Mouse (Mus musculus) heart, postnatal 0 days (tissue): ENCODE measurements around the gene Wdr78. TPM values are rescaled to one million over a fixed set of nuclear protein-coding genes. Genes with fewer than 3 reads are reported as not detected.

Experiments
- ATAC-seq: fragments of 200-750 bp; cut with Nextera tagmentation; 2 replicates; pipeline ENCODE4 v1.8.0; 2017; ENCODE audit warnings: low read depth, moderate number of reproducible peaks, moderate library complexity; ENCODE audit not compliant: insufficient read depth
- DNase-seq: peaks from one replicate; pipeline ENCODE4 v3.0.0-alpha.2; 2016; ENCODE audit warnings: low spot score
- H3K27ac ChIP-seq: fragments of 300-500 bp; sonication (generic); 2 replicates; pipeline ENCODE4 v1.5.1; 2014; ENCODE audit warnings: low read depth, mild to moderate bottlenecking
- H3K27me3 ChIP-seq: fragments of 300-500 bp; sonication (generic); 2 replicates; pipeline ENCODE4 v1.6.1; 2014; ENCODE audit warnings: low read length, mixed read lengths; ENCODE audit not compliant: control insufficient read depth, insufficient read depth
- H3K36me3 ChIP-seq: fragments of 300-500 bp; sonication (generic); replicated peaks from 2 replicates; pipeline ENCODE4 v1.6.1; 2014; ENCODE audit warnings: low read length, mixed read lengths; ENCODE audit not compliant: control insufficient read depth, insufficient read depth
- H3K4me1 ChIP-seq: fragments of 300-500 bp; sonication (generic); 2 replicates; pipeline ENCODE4 v1.6.1; 2014; ENCODE audit warnings: antibody characterized with exemption; ENCODE audit not compliant: control insufficient read depth, insufficient read depth
- H3K4me2 ChIP-seq: fragments of 300-500 bp; sonication (generic); 2 replicates; pipeline ENCODE4 v1.6.1; 2014; ENCODE audit warnings: low read depth, mild to moderate bottlenecking, low read length, moderate library complexity
- H3K4me3 ChIP-seq: fragments of 300-500 bp; sonication (generic); 2 replicates; pipeline ENCODE4 v1.5.1; 2014; ENCODE audit warnings: low read depth, low read length
- H3K9ac ChIP-seq: fragments of 300-500 bp; sonication (generic); replicated peaks from 2 replicates; pipeline ENCODE4 v1.6.1; 2014; ENCODE audit warnings: low read depth, low read length, mixed read lengths
- H3K9me3 ChIP-seq: fragments of 300-500 bp; sonication (generic); replicated peaks from 2 replicates; pipeline ENCODE4 v1.6.1; 2016; ENCODE audit warnings: low read length; ENCODE audit not compliant: control insufficient read depth
- CTCF ChIP-seq: IDR thresholded peaks from 2 replicates; pipeline ENCODE4 v1.5.1; 2016; ENCODE audit warnings: antibody characterized with exemption, control low read depth, low read depth
- EP300 ChIP-seq: IDR thresholded peaks from 2 replicates; pipeline ENCODE4 v1.6.1; 2016; ENCODE audit warnings: antibody characterized with exemption, low read depth
- WGBS: fragments of 180-500 bp; shearing (Covaris S2); extraction: QIAGEN DNeasy Blood & Tissue Kit; methylation state at CpG from one replicate; pipeline ENCODE4 v1.1.7; 2014; 5-methylcytosine and 5-hydroxymethylcytosine counted together
- polyA plus RNA-seq: library from polyadenylated mRNA; unstranded; fragments of >200 nt; fragmentation: Nextera tagmentation; extraction: Ambion mirVana; gene quantifications from 2 replicates; pipeline ENCODE4 v1.2.1, GENCODE M21; 2015
- total RNA-seq: library from RNA; depleted of rRNA; stranded (reverse); fragments of >200 nt; gene quantifications from 2 replicates; pipeline ENCODE4 v1.2.3, GENCODE M21; 2014; ENCODE audit warnings: low replicate concordance

The Wdr78 gene
- total and polyA plus RNA-seq, 2 experiments from 2014 or later = 0.11 to 0.18 TPM

GRCm38 (mm10) chr4:103056909-103057308, 57.4 kb downstream of the Wdr78 start:
- no peaks in the 10 kb centered on the region for H3K4me1 ChIP-seq
- H3K4me3 ChIP-seq = no peak overlapping the region
- H3K9me3 ChIP-seq = no peaks in the 10 kb centered on the region
- 65% methylated on average over 5 of the region's 5 CpGs for WGBS
- ATAC-seq (no peak), DNase-seq (no peak)
- no peak overlapping the region for H3K9ac ChIP-seq
- no peak overlapping the region for H3K27ac ChIP-seq
- H3K4me2 ChIP-seq = no peak overlapping the region
- no peaks in the 10 kb centered on the region for H3K36me3 ChIP-seq
- H3K27me3 ChIP-seq = no peaks in the 10 kb centered on the region
- TF ChIP-seq EP300 = no peak
- no peak for TF ChIP-seq CTCF

- Histone ChIP-seq H3K27me3 (no peaks in the 10 kb centered on the region), H3K9ac (no peak overlapping the region), H3K4me3 (no peak overlapping the region), H3K9me3 (no peaks in the 10 kb centered on the region), H3K36me3 (no peaks in the 10 kb centered on the region), H3K4me1 (no peaks in the 10 kb centered on the region), H3K4me2 (no peak overlapping the region), H3K27ac (no peak overlapping the region)
- TF ChIP-seq EP300 (no peak), CTCF (no peak)
- ATAC-seq (no peak), DNase-seq (no peak)
- WGBS = 79% methylated on average over 11 of the region's 11 CpGs
Observed at GRCm38 (mm10) chr4:103048046-103048445, 66.3 kb downstream of the Wdr78 start.

GRCm38 (mm10) chr4:103042997-103043396, 71.4 kb downstream of the Wdr78 start:
- no peak for TF ChIP-seq EP300
- no peak for TF ChIP-seq CTCF
- Histone ChIP-seq H3K27me3 (no peaks in the 10 kb centered on the region), H3K9me3 (no peaks in the 10 kb centered on the region), H3K36me3 (no peaks in the 10 kb centered on the region), H3K4me1 (no peaks in the 10 kb centered on the region), H3K4me2 (no peak overlapping the region), H3K9ac (no peak overlapping the region), H3K27ac (no peak overlapping the region), H3K4me3 (no peak overlapping the region)
- DNase-seq (no peak), ATAC-seq (no peak)
- WGBS = 90% methylated on average over 11 of the region's 11 CpGs

- Histone ChIP-seq H3K9ac (no peak overlapping the region), H3K9me3 (no peaks in the 10 kb centered on the region), H3K27me3 (no peaks in the 10 kb centered on the region), H3K27ac (no peak overlapping the region), H3K4me3 (no peak overlapping the region), H3K4me1 (no peaks in the 10 kb centered on the region), H3K4me2 (no peak overlapping the region), H3K36me3 (no peaks in the 10 kb centered on the region)
- ATAC-seq = no peak
- DNase-seq = no peak
- 40% methylated on average over 5 of the region's 5 CpGs for WGBS
- TF ChIP-seq CTCF (no peak), EP300 (no peak)
Observed at GRCm38 (mm10) chr4:103039838-103040191, 74.5 kb downstream of the Wdr78 start.

GRCm38 (mm10) chr4:103039103-103039837, 75.1 kb downstream of the Wdr78 start:
- DNase-seq (no peak), ATAC-seq (no peak)
- H3K9me3 ChIP-seq = no peaks in the 10 kb centered on the region
- no peaks in the 10 kb centered on the region for H3K4me1 ChIP-seq
- peak overlapping the region; percentile 20; the same call in 1 of the 2 replicates for H3K27ac ChIP-seq
- no peak overlapping the region for H3K4me3 ChIP-seq
- H3K36me3 ChIP-seq = no peaks in the 10 kb centered on the region
- H3K4me2 ChIP-seq = no peak overlapping the region
- TF ChIP-seq EP300 (no peak), CTCF (no peak)
- no peaks in the 10 kb centered on the region for H3K27me3 ChIP-seq
- no peak overlapping the region for H3K9ac ChIP-seq
- 74% methylated on average over 14 of the region's 14 CpGs for WGBS
